Mouse (Mus musculus) urinary bladder, adult 2 months (tissue): ENCODE measurements around the gene Adssl1. TPM values are rescaled to one million over a fixed set of nuclear protein-coding genes. Genes with fewer than 3 reads are reported as not detected.

ENCODE experiments used
- DNase-seq: peaks from one replicate; pipeline ENCODE4 v3.0.0; 2022; ENCODE audit warnings: low spot score
- polyA plus RNA-seq: library from polyadenylated mRNA; depleted of rRNA; stranded (reverse); fragments of >200 nt; gene quantifications from 2 replicates; pipeline ENCODE4 v1.2.3, GENCODE M21; 2012

Gene Adssl1
- polyA plus RNA-seq, 1 experiment: 26.9 TPM

DNA sequence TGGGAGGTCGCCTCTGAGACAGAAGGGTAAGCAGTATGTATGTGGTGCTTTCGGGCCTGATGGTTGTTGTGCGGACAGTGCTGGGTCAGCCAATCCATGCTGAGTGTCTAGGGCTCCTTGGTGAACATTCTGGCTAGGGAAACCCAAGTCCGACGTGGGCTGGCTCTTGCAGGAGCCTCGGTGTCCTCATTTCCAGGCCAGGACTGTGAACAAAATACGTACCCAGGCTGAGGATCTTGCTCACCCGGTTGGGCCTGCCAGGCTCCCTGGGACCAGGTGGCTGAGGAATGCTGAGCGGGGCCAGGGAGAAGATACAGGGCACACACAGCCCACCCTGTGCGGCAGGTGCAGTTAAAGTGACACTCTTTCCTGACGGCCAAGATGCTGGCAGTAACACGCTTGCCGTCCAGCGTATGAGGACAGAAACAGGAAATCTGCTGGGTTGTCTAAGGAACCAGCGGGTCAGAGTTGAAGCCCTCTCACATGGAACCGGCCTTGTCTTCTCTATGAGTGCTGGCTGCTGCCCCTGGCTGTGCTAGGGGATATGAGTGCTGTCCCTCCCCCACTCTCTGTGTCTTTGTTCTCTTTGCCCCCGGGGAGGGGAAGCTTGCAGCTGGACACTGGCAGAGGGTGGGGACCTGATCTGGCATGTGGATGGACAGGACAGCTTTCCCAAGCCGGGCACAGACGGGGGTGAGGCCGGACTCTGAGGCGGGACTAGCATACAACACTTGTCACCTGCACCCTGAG lies 26.7 kb upstream of the Adssl1 start:
- no peak for DNase-seq

GRCm38 (mm10) chr12:112593951-112594915 lies 25.6 kb upstream of the Adssl1 start:
- DNase-seq: no peak

DNA sequence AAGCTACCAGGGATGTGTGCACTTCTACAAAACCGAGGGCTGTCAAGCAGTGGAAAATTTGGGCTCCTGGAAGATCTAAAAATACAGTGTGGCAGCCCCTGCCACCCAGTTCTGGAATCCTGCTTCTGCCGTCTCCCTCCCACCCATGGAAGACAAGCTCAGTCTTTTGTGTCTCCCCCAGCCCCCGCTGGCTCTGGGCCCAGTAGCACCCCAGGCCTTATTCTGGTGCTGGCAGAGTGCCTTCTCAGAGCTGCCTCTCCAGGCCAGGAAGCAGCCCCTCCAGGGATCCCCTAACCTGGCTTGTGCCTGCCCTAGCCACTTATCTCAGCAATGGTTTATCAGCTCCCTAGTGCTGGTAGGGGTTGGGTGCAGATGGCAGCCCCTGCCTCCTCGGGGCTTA lies 24.9 kb upstream of the Adssl1 start:
- no peak for DNase-seq

DNA sequence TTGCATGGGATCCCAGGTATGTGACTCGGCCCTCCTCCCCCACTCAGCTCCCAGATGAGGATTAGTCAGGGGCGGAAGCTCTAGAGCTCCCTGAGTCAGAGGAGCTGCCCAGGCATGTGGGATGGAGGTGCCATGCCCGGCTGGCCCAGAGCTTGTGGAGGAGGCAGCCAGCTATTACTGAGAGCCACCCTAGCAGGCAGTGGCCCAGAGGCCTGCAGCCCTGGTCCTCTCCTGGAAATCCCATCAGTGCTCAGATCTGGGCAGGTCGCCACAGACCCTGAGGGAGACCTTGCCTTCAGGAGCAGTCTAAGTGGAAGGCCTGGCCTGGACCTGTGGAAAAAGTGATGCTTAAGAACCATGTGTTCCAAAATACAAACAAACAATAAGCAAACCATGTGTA lies 24.2 kb upstream of the Adssl1 start:
- DNase-seq: no peak

GRCm38 (mm10) chr12:112596454-112596853 lies 23.4 kb upstream of the Adssl1 start:
- no peak for DNase-seq

DNA sequence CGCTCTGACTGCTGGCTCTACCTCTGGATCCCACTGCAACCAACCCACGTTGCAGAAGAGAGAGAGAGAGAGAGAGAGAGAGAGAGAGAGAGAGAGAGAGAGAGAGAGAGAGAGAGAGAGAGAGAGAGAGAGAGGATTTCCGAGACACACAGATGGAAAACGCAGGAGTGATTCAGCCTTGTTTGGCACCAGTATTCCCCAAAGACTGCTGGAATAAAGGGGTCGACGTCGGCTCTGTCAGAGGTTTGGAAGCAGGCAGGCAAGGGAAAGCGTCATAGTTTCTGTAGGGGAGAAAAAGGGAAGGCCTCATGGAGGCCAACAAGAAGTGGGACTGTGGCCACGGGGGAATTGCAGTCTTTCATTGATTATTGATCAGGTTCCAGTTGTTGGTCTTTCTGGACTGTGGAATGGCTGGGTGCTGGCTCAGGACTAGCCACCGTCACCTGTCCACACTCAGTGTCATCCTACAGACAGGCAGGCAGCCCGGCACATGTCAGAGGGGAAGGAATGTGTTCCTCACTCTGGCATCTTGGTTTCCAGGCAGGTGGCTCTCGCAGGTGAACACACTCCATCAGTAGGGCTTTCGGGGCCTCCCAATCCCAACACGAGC lies 22.8 kb upstream of the Adssl1 start:
- DNase-seq: no peak

- no peak for DNase-seq
Measured at GRCm38 (mm10) chr12:112597618-112598017, 22.2 kb upstream of the Adssl1 start.

DNA sequence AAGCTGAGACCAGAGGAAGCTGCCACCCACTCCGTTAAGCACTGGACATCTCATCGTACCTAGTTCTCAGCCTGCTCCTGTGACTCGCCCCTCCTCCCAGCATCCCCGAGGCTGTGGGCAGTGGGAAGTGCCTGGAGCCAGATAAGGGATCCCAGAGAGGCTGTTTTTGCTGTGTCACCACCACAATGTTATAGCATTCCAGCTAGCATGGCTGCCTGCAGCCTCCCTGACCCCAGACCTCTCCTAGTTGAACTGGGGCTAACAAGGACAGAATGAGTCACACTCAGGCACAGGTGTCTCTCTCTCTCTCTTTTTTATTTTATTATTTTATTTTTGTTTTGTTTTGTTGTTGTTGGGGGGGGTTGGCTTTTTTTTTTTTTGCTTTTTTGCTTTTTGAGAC lies 20.6 kb upstream of the Adssl1 start:
- no peak for DNase-seq

- no peak for DNase-seq
Measured at GRCm38 (mm10) chr12:112599942-112600611, 19.8 kb upstream of the Adssl1 start.

DNA sequence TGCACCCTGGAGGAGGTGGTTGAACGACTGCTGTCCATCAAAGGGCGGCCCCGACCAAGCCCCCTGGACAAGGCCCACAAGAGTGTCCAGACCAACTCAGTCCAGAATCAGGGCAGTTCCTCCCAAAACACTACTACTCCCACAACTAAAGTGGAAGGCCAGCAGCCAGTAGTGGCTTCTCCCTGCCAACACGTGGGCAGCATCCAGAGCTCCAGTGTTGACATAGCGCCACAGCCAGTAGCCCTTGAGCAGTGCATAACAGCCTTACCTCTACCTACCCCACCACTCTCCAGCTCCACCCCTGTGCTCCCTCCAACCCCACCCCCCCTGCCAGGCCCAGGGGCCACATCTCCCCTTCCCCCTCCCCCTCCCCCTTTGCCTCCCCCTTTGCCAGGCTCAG lies 15.8 kb upstream of the Adssl1 start:
- no peak for DNase-seq

DNA sequence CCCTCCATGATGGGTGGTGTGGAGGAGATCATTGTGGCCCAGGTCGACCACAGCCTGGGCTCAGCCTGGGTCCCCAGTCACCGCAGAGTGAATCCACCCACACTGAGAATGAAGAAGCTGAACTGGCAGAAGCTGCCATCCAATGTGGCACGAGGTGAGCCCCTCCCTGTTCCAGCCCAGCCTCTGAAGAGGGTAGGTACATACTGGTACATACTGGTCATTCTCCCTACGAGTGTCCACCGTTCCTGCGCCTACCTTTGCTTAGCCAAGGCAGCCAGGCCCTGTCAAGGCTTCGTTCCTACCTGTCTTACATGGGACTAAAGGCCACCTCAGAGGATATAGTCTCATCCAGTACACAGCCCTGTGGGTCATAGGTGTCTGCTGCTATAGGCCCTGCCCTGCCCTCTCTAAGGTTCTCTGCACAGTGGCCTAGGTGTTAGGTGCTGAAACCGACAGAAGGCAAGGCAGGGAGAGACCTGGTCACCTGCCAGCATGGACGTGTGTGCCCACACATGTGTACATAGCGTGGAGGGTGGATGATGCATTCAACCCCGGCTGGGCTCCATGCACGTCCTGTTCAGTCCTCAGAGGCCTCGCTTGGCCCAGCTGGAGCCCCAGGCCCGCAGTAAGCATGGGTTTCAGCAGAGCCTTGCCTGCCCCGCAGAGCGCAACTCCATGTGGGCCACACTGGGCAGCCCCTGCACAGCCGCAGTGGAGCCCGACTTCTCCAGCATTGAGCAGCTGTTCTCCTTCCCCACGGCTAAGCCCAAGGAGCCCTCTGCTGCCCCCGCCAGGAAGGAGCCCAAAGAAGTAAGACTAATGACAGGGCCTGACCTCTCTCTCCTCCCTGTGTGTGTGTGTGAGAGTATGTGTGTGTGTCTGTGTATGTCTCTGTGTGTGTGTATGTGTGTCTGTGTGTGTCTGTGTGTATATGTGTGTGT lies 14.9 kb upstream of the Adssl1 start:
- DNase-seq: no peak

GRCm38 (mm10) chr12:112605766-112606165 lies 14.1 kb upstream of the Adssl1 start:
- peak; percentile 70 for DNase-seq

GRCm38 (mm10) chr12:112606998-112607397 lies 12.8 kb upstream of the Adssl1 start:
- no peak for DNase-seq

- DNase-seq: no peak
Measured at GRCm38 (mm10) chr12:112609031-112609430, 10.8 kb upstream of the Adssl1 start.

GRCm38 (mm10) chr12:112616668-112617067 lies 3.2 kb upstream of the Adssl1 start:
- DNase-seq: no peak

DNA sequence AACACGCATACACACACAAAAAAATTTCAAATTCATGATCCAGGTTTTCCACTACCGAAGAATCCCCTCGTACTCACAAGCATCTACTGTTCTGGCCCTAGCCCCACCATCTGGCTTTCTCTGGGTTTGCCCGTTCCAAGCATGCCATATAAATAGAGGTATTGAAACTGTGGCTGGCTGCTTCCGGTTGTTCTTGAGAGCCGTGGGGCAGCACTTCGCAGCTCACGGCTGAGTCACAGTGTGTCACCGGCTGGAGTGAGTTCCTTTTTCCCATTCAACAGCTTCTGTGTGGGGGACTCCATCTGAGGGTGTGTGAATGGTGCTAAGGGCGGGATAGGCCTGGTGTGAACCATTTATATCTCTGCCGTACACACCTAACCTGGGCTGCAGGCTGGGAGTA lies 2.7 kb upstream of the Adssl1 start:
- no peak for DNase-seq

DNA sequence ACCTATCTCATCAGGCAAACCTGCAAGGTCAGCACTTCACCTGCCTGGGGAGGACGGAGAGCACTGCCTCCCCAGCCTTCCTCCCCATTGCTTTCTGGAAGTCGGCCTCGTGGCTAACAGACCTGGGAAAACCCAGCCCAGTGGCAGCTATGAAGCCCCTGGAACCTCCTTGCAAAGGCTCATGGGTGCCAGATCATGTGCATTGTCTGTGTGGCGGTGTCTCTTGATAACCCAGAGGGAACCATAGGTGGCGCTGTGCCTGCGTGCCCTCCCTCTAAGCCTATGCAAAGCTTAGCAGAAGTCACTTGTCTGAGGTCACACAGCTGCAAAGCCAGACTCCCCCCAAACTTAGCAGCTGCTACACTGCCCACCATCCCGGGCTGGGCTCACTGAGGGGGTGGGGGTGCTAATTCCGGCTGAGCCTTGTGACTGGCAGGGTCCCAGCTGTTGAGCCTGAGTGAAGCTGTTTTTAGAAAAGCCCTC lies 1.9 kb upstream of the Adssl1 start:
- no peak for DNase-seq

- DNase-seq: no peak
Measured at GRCm38 (mm10) chr12:112618981-112619685, 712 bp upstream of the Adssl1 start.

GRCm38 (mm10) chr12:112620354-112621061 lies 663 bp downstream of the Adssl1 start:
- no peak for DNase-seq
